Mouse (Mus musculus) spleen, adult 2 months (tissue): Measurements from ENCODE around the gene Clip3. TPM values are rescaled to one million over a fixed set of nuclear protein-coding genes. Genes with fewer than 3 reads are reported as not detected.

Experiments used
- DNase-seq, 2 experiments: peaks; one replicate each; pipeline versions ENCODE4 v3.0.0 to v3.0.0-alpha.2; 2012 to 2021; ENCODE audit warnings: low spot score in 2 of 2, low read depth in 1 of 2
- H3K27ac ChIP-seq: fragments of 200-500 bp; 2 replicates; pipeline ENCODE4 v1.5.1; 2012; ENCODE audit warnings: low read length, inconsistent platforms; ENCODE audit not compliant: insufficient read depth
- H3K27me3 ChIP-seq: fragments of 200-500 bp; 2 replicates; pipeline ENCODE4 v1.6.1; 2012; ENCODE audit warnings: mild to moderate bottlenecking, moderate library complexity, low read length, inconsistent platforms; ENCODE audit not compliant: control insufficient read depth, insufficient read depth
- H3K36me3 ChIP-seq: fragments of 200-500 bp; 2 replicates; pipeline ENCODE4 v1.6.1; 2012; ENCODE audit warnings: mild to moderate bottlenecking, low read length, inconsistent platforms; ENCODE audit not compliant: control insufficient read depth, insufficient read depth
- H3K4me1 ChIP-seq: fragments of 200-500 bp; 2 replicates; pipeline ENCODE4 v1.6.1; 2011; ENCODE audit warnings: inconsistent platforms; ENCODE audit not compliant: control insufficient read depth, insufficient read depth, insufficient read length
- H3K4me3 ChIP-seq: fragments of 200-500 bp; 2 replicates; pipeline ENCODE4 v1.5.1; 2011; ENCODE audit warnings: mild to moderate bottlenecking, inconsistent platforms; ENCODE audit not compliant: insufficient read depth, insufficient read length; ENCODE audit errors: extremely low read depth
- CTCF ChIP-seq: fragments of 200-500 bp; IDR thresholded peaks from 2 replicates; pipeline ENCODE4 v1.5.1; 2011; ENCODE audit warnings: mild to moderate bottlenecking, inconsistent platforms; ENCODE audit not compliant: insufficient read depth, insufficient read length, insufficient replicate concordance; ENCODE audit errors: extremely low read depth
- POLR2A ChIP-seq: fragments of 200-500 bp; IDR thresholded peaks from 2 replicates; pipeline ENCODE4 v1.6.1; 2011; ENCODE audit warnings: low read depth, low read length, inconsistent platforms
- WGBS: fragments of 180-500 bp; shearing (Covaris S2); methylation state at CpG from one replicate; pipeline ENCODE4 v1.1.7; 2018; 5-methylcytosine and 5-hydroxymethylcytosine counted together
- polyA plus RNA-seq: library from polyadenylated mRNA; depleted of rRNA; stranded (reverse); fragments of >200 nt; gene quantifications from 2 replicates; pipeline ENCODE4 v1.2.3, GENCODE M21; 2012

Gene Clip3
- polyA plus RNA-seq, 1 experiment, result 10.0 TPM

GRCm38 (mm10) chr7:30282740-30283139, 8.8 kb upstream of the Clip3 start:
- no peak overlapping the region for H3K4me3 ChIP-seq
- no peaks in the 10 kb centered on the region for H3K4me1 ChIP-seq
- H3K27ac ChIP-seq, result no peak overlapping the region
- DNase-seq, result no peak
- WGBS, result 85% methylated on average over 7 of the region's 7 CpGs
- no peaks in the 10 kb centered on the region for H3K27me3 ChIP-seq
- H3K36me3 ChIP-seq, result no peaks in the 10 kb centered on the region
- TF ChIP-seq CTCF (no peak), POLR2A (no peak)

- TF ChIP-seq CTCF, result no peak
- TF ChIP-seq POLR2A, result no peak
- DNase-seq, result no peak
- 58% methylated on average over 8 of the region's 8 CpGs for WGBS
- no peak overlapping the region for H3K27ac ChIP-seq
- no peaks in the 10 kb centered on the region for H3K36me3 ChIP-seq
- no peak overlapping the region for H3K4me3 ChIP-seq
- no peaks in the 10 kb centered on the region for H3K4me1 ChIP-seq
- H3K27me3 ChIP-seq, result no peaks in the 10 kb centered on the region
Measured at GRCm38 (mm10) chr7:30286701-30287410, 4.7 kb upstream of the Clip3 start.

GRCm38 (mm10) chr7:30288046-30288445, 3.5 kb upstream of the Clip3 start:
- 80% methylated on average over 6 of the region's 6 CpGs for WGBS
- Histone ChIP-seq H3K27me3 (no peaks in the 10 kb centered on the region), H3K4me3 (no peak overlapping the region), H3K27ac (no peak overlapping the region), H3K36me3 (no peaks in the 10 kb centered on the region), H3K4me1 (no peaks in the 10 kb centered on the region)
- TF ChIP-seq POLR2A, result no peak
- DNase-seq, result no peak

- no peak for TF ChIP-seq POLR2A
- no peak for TF ChIP-seq CTCF
- Histone ChIP-seq H3K36me3 (no peaks in the 10 kb centered on the region), H3K27me3 (no peaks in the 10 kb centered on the region), H3K27ac (no peak overlapping the region), H3K4me1 (no peaks in the 10 kb centered on the region), H3K4me3 (no peak overlapping the region)
- DNase-seq, result no peak
- 87% methylated on average over 7 of the region's 7 CpGs for WGBS
Measured at GRCm38 (mm10) chr7:30289071-30289713, 2.3 kb upstream of the Clip3 start.

- H3K36me3 ChIP-seq, result no peaks in the 10 kb centered on the region
- DNase-seq, result no peak
- WGBS, result 84% methylated on average over 10 of the region's 10 CpGs
- no peaks in the 10 kb centered on the region for H3K27me3 ChIP-seq
- no peak overlapping the region for H3K27ac ChIP-seq
- H3K4me3 ChIP-seq, result no peak overlapping the region
- TF ChIP-seq CTCF (no peak), POLR2A (no peak)
- H3K4me1 ChIP-seq, result no peaks in the 10 kb centered on the region
Measured at GRCm38 (mm10) chr7:30289714-30290399, 1.7 kb upstream of the Clip3 start.

- Histone ChIP-seq H3K27me3 (no peaks in the 10 kb centered on the region), H3K4me3 (no peak overlapping the region), H3K27ac (no peak overlapping the region), H3K36me3 (no peaks in the 10 kb centered on the region), H3K4me1 (no peaks in the 10 kb centered on the region)
- no peak for DNase-seq
- TF ChIP-seq POLR2A (no peak), CTCF (no peak)
- 90% methylated on average over 13 of the region's 13 CpGs for WGBS
Measured at GRCm38 (mm10) chr7:30293795-30294194, 2.3 kb downstream of the Clip3 start.

GRCm38 (mm10) chr7:30294296-30294695, 2.8 kb downstream of the Clip3 start:
- Histone ChIP-seq H3K4me3 (no peak overlapping the region), H3K4me1 (no peaks in the 10 kb centered on the region), H3K36me3 (no peaks in the 10 kb centered on the region), H3K27ac (no peak overlapping the region), H3K27me3 (no peaks in the 10 kb centered on the region)
- no peak for DNase-seq
- TF ChIP-seq CTCF (no peak), POLR2A (no peak)
- 84% methylated on average over 5 of the region's 5 CpGs for WGBS
